Mouse (Mus musculus): Measurements from ENCODE around the gene Gk5. TPM values are rescaled to one million over a fixed set of nuclear protein-coding genes. Genes with fewer than 3 reads are reported as not detected.
A peak's percentile ranks its signal among the peaks of the same experiment; 100 is the strongest.
"Not testable (repeated sequence)": the region's sequence is repeated elsewhere in the genome, so short reads cannot be mapped to it uniquely, and the experiment has no call there.

Gene Gk5
- total and polyA plus RNA-seq, 2 experiments from 2014 or later = 2.4 to 6.7 TPM

DNA sequence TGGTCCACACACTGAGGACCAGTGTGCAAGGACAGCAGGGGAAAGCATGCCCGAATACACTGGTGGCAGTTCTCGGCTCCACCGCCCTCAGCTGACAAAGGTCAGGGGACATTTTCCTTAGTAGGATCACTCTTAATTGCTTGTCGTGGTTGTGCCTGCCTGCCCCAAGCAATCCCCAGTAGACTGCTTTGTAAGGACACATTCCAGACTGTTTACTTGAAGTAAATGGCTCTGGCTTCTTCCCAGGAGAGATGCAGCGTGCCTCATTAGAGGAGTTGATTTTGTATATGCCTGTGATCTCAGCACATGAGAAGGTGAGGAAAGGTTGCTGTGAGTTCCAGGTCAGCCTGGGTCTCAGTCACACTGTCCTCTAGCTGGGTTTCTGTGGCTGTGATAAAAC is 43.3 kb downstream of the Gk5 start:
- Histone ChIP-seq H3K9ac (no peak overlapping the region), H3K4me2 (ENCODE audit: low read depth) (no peak overlapping the region), H3K27me3 (ENCODE audit: insufficient read depth, low read length) (no peaks in the 10 kb centered on the region), H3K4me1 (ENCODE audit: insufficient read depth) (no peaks in the 10 kb centered on the region), H3K27ac (ENCODE audit: low read depth, low read length) (no peak overlapping the region), H3K36me3 (ENCODE audit: insufficient read depth) (no peaks in the 10 kb centered on the region; the same call in 1 of the 2 replicates), H3K9me3 (ENCODE audit: low read length) (no peaks in the 10 kb centered on the region), H3K4me3 (ENCODE audit: low read depth, low read length) (no peak overlapping the region)
- no peak for DNase-seq
- no peak for ATAC-seq
- no peak for TF ChIP-seq CTCF (IDR thresholded peaks at IDR 0.05; ENCODE audit: low read depth)
- 65% methylated on average over 5 of the region's 5 CpGs for WGBS

DNA sequence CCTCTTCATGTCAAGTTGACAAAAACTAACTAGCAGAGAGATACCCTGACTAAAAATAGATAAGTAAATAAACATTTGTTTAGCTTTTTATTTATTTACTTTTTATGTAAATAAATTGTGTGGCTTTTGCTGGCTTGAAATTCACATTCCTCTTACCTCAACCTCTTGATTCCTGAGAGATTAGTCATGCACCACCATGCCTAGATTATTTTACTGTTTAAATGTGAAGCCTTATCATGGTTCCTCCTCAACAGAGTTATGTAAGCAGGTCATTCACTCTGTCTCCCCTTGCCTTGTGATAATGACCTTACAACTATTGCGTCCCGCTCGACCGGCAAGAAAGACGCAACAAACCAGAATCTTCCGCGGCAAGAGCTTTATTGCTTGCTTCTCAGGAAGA is 44.3 kb downstream of the Gk5 start:
- DNase-seq = no peak
- Histone ChIP-seq H3K4me1 (ENCODE audit: insufficient read depth) (no peaks in the 10 kb centered on the region), H3K36me3 (ENCODE audit: insufficient read depth) (no peaks in the 10 kb centered on the region; the same call in 1 of the 2 replicates), H3K27me3 (ENCODE audit: insufficient read depth, low read length) (no peaks in the 10 kb centered on the region), H3K9ac (no peak overlapping the region), H3K27ac (ENCODE audit: low read depth, low read length) (no peak overlapping the region), H3K9me3 (ENCODE audit: low read length) (no peaks in the 10 kb centered on the region), H3K4me2 (ENCODE audit: low read depth) (no peak overlapping the region), H3K4me3 (ENCODE audit: low read depth, low read length) (no peak overlapping the region)
- ATAC-seq = no peak
- 99% methylated on average over 7 of the region's 7 CpGs for WGBS
- TF ChIP-seq CTCF (IDR thresholded peaks at IDR 0.05; ENCODE audit: low read depth) = no peak

DNA sequence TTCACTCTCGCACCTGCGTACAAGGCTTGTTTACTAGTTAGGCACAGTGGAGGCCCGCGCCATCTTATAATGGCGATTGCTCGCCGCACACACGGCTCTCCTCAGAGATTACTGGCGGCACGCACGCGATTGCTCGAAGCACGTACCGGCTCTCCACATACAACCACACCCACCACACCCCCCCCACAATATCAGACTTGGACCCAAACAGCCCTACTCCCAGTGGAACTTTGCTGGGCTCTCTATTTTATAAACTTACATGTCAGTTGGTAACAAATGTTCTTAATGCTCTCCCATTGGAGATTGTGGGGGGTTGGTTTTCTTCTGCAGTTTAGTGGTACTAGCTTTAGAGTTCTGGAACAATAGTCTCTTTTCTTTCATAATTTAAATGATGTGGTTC is 44.8 kb downstream of the Gk5 start:
- WGBS = 98% methylated on average over 13 of the region's 15 CpGs

DNA sequence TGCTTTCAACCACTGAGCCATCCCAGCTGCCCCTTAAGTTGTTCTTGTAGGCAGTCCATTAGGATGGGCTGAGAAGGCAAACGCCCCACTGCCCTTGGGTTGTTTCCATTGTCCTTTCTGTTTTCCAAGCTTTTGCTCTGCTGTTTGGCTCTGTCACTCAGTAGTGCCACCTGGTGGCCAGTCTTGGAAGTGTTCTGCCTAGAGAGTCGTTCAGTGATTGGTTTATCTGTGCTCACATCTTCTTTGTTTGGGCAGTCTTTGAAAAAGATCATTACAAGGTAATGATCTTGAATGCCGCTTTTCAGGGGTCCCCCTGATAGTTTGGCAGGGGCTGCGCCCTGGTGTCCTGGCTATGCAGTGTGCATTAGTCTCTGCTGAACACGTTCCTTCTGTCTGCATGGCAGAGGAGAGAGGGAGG is 48.0 kb downstream of the Gk5 start:
- Histone ChIP-seq H3K27me3 (ENCODE audit: insufficient read depth, low read length) (no peaks in the 10 kb centered on the region), H3K9me3 (ENCODE audit: low read length) (no peaks in the 10 kb centered on the region), H3K27ac (ENCODE audit: low read depth, low read length) (no peak overlapping the region), H3K36me3 (ENCODE audit: insufficient read depth) (no peaks in the 10 kb centered on the region), H3K4me3 (ENCODE audit: low read depth, low read length) (no peak overlapping the region), H3K4me2 (ENCODE audit: low read depth) (no peak overlapping the region), H3K4me1 (ENCODE audit: insufficient read depth) (no peaks in the 10 kb centered on the region), H3K9ac (no peak overlapping the region)
- DNase-seq (peak; percentile 55), ATAC-seq (peak; percentile 32; the same call in 1 of the 2 replicates)
- WGBS = 10% methylated on average over 5 of the region's 5 CpGs
- peak; percentile 83 for TF ChIP-seq CTCF (IDR thresholded peaks at IDR 0.05; ENCODE audit: low read depth)

More for the DNA sequence above, 44.8 kb downstream of the Gk5 start:
- not testable (repeated sequence) for H3K9ac ChIP-seq; H3K4me3 ChIP-seq (ENCODE audit: low read depth, low read length); H3K4me1 ChIP-seq (ENCODE audit: insufficient read depth); H3K27ac ChIP-seq (ENCODE audit: low read depth, low read length); H3K9me3 ChIP-seq (ENCODE audit: low read length); ATAC-seq; H3K4me2 ChIP-seq (ENCODE audit: low read depth); H3K36me3 ChIP-seq (ENCODE audit: insufficient read depth); H3K27me3 ChIP-seq (ENCODE audit: insufficient read depth, low read length); DNase-seq

DNA sequence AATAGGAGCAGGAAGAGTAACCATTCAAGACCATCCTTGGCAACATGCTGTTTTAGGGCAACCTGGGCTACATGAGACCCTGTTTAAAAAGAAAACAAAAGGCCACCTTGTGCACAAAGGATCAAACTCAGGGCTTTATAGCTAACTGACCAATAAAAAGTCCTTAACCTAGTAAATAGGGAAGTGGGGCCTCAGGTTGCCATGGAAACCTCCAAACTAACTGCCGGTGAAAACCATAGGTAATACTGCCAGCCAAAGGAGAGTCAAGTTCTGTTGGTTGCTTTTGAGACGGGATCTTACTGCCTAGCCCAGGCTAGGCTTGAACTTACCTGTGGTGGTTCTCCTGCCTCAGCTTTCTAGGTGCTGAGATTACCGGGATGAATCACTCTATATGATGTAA is 51.4 kb downstream of the Gk5 start:
- H3K36me3 ChIP-seq (ENCODE audit: insufficient read depth) = no peaks in the 10 kb centered on the region
- H3K4me3 ChIP-seq (ENCODE audit: low read depth, low read length) = no peak overlapping the region
- TF ChIP-seq CTCF (IDR thresholded peaks at IDR 0.05; ENCODE audit: low read depth) = no peak
- H3K27ac ChIP-seq (ENCODE audit: low read depth, low read length) = no peak overlapping the region
- ATAC-seq (no peak), DNase-seq (no peak)
- no peak overlapping the region for H3K4me2 ChIP-seq (ENCODE audit: low read depth)
- 59% methylated on average over 3 of the region's 3 CpGs for WGBS
- H3K27me3 ChIP-seq (ENCODE audit: insufficient read depth, low read length) = no peaks in the 10 kb centered on the region
- H3K9ac ChIP-seq = no peak overlapping the region
- no peaks in the 10 kb centered on the region for H3K9me3 ChIP-seq (ENCODE audit: low read length)
- H3K4me1 ChIP-seq (ENCODE audit: insufficient read depth) = no peaks in the 10 kb centered on the region

DNA sequence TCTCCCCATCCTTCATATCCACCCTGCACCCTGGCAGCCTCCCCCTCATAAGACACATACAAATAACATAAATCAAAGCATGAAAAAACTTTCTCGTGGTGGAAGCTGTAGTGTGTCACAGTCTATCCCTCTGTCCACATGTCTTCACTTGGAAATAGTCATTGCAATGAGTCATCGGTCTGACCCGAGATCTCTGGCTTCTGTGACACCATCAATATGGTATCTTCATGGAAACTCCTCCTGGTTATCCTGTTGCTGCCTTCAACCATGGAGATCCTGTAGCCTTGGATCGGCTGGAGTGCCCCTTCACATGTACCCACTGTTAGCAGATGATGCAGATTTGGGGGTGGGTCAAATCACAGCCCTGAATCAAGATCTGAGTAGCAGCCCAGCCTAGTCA is 65.7 kb downstream of the Gk5 start:
- no peaks in the 10 kb centered on the region for H3K36me3 ChIP-seq (ENCODE audit: insufficient read depth)

DNA sequence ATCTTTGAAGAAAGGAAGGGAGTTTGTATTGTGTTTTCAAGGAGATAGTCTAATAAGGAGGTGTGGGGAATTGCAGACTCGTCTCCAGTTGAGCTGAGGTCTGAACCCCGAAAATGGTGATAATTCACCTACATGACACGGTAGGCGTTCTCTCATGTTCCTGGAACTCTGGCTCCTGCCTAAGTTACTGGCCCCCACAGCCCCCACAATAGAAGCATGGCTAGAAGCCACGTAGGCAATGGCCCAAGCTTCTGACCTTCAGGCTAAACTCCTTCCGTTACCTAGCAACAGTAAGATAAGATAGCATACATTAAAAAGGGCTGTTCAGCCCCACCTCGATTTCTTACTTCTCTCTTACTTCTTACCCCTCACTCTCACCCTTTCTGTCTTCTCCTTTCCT is 67.5 kb downstream of the Gk5 start:
- Histone ChIP-seq H3K4me3 (ENCODE audit: low read depth, low read length) (no peak overlapping the region), H3K4me1 (ENCODE audit: insufficient read depth) (no peaks in the 10 kb centered on the region), H3K27ac (ENCODE audit: low read depth, low read length) (no peak overlapping the region), H3K9ac (no peak overlapping the region), H3K4me2 (ENCODE audit: low read depth) (no peak overlapping the region), H3K36me3 (ENCODE audit: insufficient read depth) (no peaks in the 10 kb centered on the region), H3K27me3 (ENCODE audit: insufficient read depth, low read length) (no peaks in the 10 kb centered on the region), H3K9me3 (ENCODE audit: low read length) (no peaks in the 10 kb centered on the region)
- WGBS = 78% methylated on average over 7 of the region's 7 CpGs
- no peak for DNase-seq
- ATAC-seq = no peak
- TF ChIP-seq CTCF (IDR thresholded peaks at IDR 0.05; ENCODE audit: low read depth) = no peak

More for the DNA sequence above, 65.7 kb downstream of the Gk5 start:
- Histone ChIP-seq H3K27ac (ENCODE audit: low read depth, low read length) (no peak overlapping the region), H3K4me3 (ENCODE audit: low read depth, low read length) (no peak overlapping the region), H3K4me1 (ENCODE audit: insufficient read depth) (no peaks in the 10 kb centered on the region), H3K9me3 (ENCODE audit: low read length) (no peaks in the 10 kb centered on the region), H3K9ac (no peak overlapping the region), H3K4me2 (ENCODE audit: low read depth) (no peak overlapping the region), H3K27me3 (ENCODE audit: insufficient read depth, low read length) (no peaks in the 10 kb centered on the region)
- no peak for TF ChIP-seq CTCF (IDR thresholded peaks at IDR 0.05; ENCODE audit: low read depth)
- ATAC-seq = no peak
- DNase-seq = no peak
- 90% methylated on average over 4 of the region's 4 CpGs for WGBS
